Mouse (Mus musculus): Measurements from ENCODE around the gene Sesn3. TPM values are rescaled to one million over a fixed set of nuclear protein-coding genes. Genes with fewer than 3 reads are reported as not detected.
A peak's percentile ranks its signal among the peaks of the same experiment; 100 is the strongest.

Gene Sesn3
- polyA plus RNA-seq, 1 experiment from 2014 or later, result 28.5 TPM

DNA sequence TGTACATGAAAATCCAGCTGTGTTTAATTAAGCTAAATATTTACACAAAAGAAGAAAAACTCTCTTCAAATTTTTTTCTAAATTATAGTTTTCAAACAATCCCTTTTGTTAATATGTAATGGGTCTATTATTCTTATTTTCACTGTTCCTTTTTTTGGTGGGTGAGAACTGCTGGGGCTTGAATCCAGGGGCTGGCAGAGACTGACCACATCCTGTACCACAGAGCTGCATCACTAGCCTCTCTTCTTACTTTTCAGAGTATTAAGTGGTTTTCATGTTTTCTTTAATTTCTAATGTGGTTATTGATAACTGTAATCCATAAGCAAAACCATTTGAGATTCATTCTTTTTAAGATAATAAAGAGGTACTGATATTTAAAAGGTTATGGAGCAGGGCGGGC lies 19.0 kb downstream of the Sesn3 start:
- 98% methylated on average over 1 of the region's 1 CpGs for WGBS
- Histone ChIP-seq H3K4me3 (replicated peaks; ENCODE audit: low read depth, low read length) (no peak overlapping the region), H3K27ac (replicated peaks; ENCODE audit: low read depth, low read length) (no peak overlapping the region), H3K9ac (replicated peaks; ENCODE audit: low read length) (no peak overlapping the region), H3K9me3 (ENCODE audit: control insufficient read depth, low read length) (no peaks in the 10 kb centered on the region), H3K27me3 (ENCODE audit: control insufficient read depth, insufficient read depth, low read length) (no peaks in the 10 kb centered on the region), H3K4me1 (ENCODE audit: control insufficient read depth, insufficient read depth, low read length) (no peaks in the 10 kb centered on the region), H3K4me2 (ENCODE audit: low read length) (no peak overlapping the region), H3K36me3 (ENCODE audit: control insufficient read depth, insufficient read depth, low read length) (no peaks in the 10 kb centered on the region)
- no peak for DNase-seq
- no peak for ATAC-seq (ENCODE audit: low FRiP score, low TSS enrichment)

DNA sequence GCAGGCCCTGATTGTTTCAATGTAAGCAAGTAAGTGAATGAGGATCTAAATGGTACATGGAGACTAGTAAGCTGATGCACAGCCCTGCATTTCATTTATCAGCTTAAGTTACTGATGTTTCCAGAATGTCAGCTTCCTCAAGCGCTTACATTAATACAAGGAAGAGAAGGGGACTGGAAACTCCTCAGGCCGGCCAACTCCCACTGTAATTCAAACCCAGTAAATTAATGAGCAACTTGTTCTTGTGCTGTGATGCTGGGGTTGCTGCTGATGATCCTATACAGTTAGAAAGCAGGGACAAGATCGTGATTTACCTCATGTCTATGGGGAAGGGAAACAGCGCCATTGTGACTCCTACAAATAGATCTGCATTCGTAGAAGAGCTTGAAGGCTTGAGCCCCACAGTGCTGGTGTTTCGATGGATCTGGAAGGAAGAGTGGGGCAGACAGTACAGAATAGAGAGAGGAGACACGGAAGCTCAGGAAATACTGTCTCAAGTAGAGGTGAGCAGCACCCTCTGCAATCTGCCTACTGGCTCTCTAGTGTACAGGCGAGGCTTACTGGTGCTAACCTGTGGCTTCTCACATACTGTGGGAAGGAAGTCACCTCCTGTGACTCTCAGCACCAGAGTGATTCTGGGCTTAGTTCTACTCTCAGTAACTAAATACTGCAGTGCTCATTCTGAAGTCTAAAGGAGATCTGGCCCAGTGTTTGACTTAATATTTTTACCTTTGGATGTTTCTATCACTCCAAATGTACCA lies 21.0 kb downstream of the Sesn3 start:
- Histone ChIP-seq H3K27me3 (ENCODE audit: control insufficient read depth, insufficient read depth, low read length) (no peaks in the 10 kb centered on the region), H3K27ac (replicated peaks; ENCODE audit: low read depth, low read length) (no peak overlapping the region), H3K9ac (replicated peaks; ENCODE audit: low read length) (no peak overlapping the region), H3K9me3 (ENCODE audit: control insufficient read depth, low read length) (no peaks in the 10 kb centered on the region), H3K4me1 (ENCODE audit: control insufficient read depth, insufficient read depth, low read length) (0 out of 2 replicates have a peak, but pooled peaks cover 2% of the 10 kb centered on the region), H3K4me2 (ENCODE audit: low read length) (no peak overlapping the region), H3K4me3 (replicated peaks; ENCODE audit: low read depth, low read length) (no peak overlapping the region), H3K36me3 (ENCODE audit: control insufficient read depth, insufficient read depth, low read length) (no peaks in the 10 kb centered on the region)
- 93% methylated on average over 8 of the region's 8 CpGs for WGBS
- DNase-seq, result no peak
- no peak for ATAC-seq (ENCODE audit: low FRiP score, low TSS enrichment)

GRCm38 (mm10) chr9:14297204-14297603 lies 22.3 kb downstream of the Sesn3 start:
- 89% methylated on average over 5 of the region's 5 CpGs for WGBS

GRCm38 (mm10) chr9:14299819-14300218 lies 25.0 kb downstream of the Sesn3 start:
- no peak for DNase-seq
- no peak for ATAC-seq (ENCODE audit: low FRiP score, low TSS enrichment)
- no peak overlapping the region for H3K9ac ChIP-seq (replicated peaks; ENCODE audit: low read length)
- no peak overlapping the region for H3K4me2 ChIP-seq (ENCODE audit: low read length)
- no peak overlapping the region for H3K4me3 ChIP-seq (replicated peaks; ENCODE audit: low read depth, low read length)
- no peaks in the 10 kb centered on the region for H3K36me3 ChIP-seq (ENCODE audit: control insufficient read depth, insufficient read depth, low read length)
- no peak overlapping the region for H3K27ac ChIP-seq (replicated peaks; ENCODE audit: low read depth, low read length)
- no peaks in the 10 kb centered on the region for H3K9me3 ChIP-seq (ENCODE audit: control insufficient read depth, low read length)
- H3K27me3 ChIP-seq (ENCODE audit: control insufficient read depth, insufficient read depth, low read length), result no peaks in the 10 kb centered on the region
- H3K4me1 ChIP-seq (ENCODE audit: control insufficient read depth, insufficient read depth, low read length), result peaks cover 6% of the 10 kb centered on the region; the same call in 1 of the 2 replicates

More at GRCm38 (mm10) chr9:14297204-14297603, 22.3 kb downstream of the Sesn3 start:
- Histone ChIP-seq H3K9me3 (ENCODE audit: control insufficient read depth, low read length) (no peaks in the 10 kb centered on the region), H3K36me3 (ENCODE audit: control insufficient read depth, insufficient read depth, low read length) (no peaks in the 10 kb centered on the region), H3K27ac (replicated peaks; ENCODE audit: low read depth, low read length) (no peak overlapping the region), H3K27me3 (ENCODE audit: control insufficient read depth, insufficient read depth, low read length) (no peaks in the 10 kb centered on the region), H3K4me2 (ENCODE audit: low read length) (no peak overlapping the region), H3K4me3 (replicated peaks; ENCODE audit: low read depth, low read length) (no peak overlapping the region), H3K9ac (replicated peaks; ENCODE audit: low read length) (no peak overlapping the region), H3K4me1 (ENCODE audit: control insufficient read depth, insufficient read depth, low read length) (0 out of 2 replicates have a peak, but pooled peaks cover 3% of the 10 kb centered on the region)
- ATAC-seq (ENCODE audit: low FRiP score, low TSS enrichment) (no peak), DNase-seq (no peak)

DNA sequence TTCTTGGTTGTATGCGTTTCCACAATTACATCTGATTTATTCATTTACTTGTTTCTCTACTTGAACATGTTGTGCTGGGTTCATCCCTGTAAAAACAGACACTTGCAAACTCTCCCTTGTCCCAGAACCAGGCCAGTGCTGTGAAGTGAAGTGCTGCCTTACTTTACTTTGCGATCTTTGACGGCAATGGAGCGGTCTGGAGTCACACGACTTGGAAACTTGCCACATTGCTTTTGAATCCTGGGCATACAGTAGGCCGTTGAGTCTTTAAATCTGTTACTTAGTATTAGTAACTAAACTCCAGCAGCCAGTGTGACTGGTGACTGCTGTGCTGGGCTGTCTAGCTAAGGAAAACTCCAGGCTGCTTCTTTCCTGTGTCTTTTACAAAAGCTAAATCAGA lies 25.9 kb downstream of the Sesn3 start:
- Histone ChIP-seq H3K36me3 (ENCODE audit: control insufficient read depth, insufficient read depth, low read length) (no peaks in the 10 kb centered on the region), H3K4me2 (ENCODE audit: low read length) (no peak overlapping the region), H3K4me1 (ENCODE audit: control insufficient read depth, insufficient read depth, low read length) (peaks cover 7% of the 10 kb centered on the region; the same call in 1 of the 2 replicates), H3K4me3 (replicated peaks; ENCODE audit: low read depth, low read length) (no peak overlapping the region), H3K9ac (replicated peaks; ENCODE audit: low read length) (no peak overlapping the region), H3K9me3 (ENCODE audit: control insufficient read depth, low read length) (no peaks in the 10 kb centered on the region), H3K27ac (replicated peaks; ENCODE audit: low read depth, low read length) (no peak overlapping the region), H3K27me3 (ENCODE audit: control insufficient read depth, insufficient read depth, low read length) (no peaks in the 10 kb centered on the region)
- no peak for ATAC-seq (ENCODE audit: low FRiP score, low TSS enrichment)
- peak; percentile 13 for DNase-seq
- 75% methylated on average over 6 of the region's 6 CpGs for WGBS

DNA sequence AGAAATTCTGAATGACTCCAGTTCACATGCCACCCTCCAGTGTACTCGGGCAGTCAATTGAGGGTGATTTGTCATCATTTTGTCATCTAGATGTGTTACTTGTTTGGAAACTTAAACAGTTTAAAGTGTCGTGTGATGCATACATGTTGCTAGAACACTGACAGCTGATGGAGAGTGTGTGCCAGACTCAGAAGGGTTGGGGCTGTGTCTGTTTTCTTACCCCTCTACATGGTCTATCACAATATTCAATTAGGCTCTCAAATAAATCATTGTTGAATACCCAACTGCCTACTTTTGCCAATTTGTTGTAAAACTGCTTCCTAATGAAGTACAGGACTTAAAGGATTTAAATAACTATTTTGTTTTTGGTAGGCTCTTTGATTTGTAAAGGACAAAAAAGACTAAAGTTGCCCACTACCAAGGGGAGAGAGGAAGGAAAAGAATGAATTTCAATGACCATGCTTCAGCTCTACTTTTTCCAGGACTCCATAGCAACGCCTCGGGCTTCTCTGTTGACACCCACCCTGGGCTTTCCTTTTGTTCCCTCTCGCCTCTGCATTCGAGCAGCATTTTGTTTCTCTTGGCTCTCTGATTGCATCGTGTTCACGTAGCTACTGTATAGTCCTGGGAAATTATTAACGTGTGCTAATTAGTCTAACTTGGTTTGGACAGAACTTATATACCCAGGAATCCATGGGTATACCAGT lies 29.5 kb downstream of the Sesn3 start:
- H3K4me1 ChIP-seq (ENCODE audit: control insufficient read depth, insufficient read depth, low read length), result peaks cover 7% of the 10 kb centered on the region; the same call in 1 of the 2 replicates
- no peaks in the 10 kb centered on the region for H3K27me3 ChIP-seq (ENCODE audit: control insufficient read depth, insufficient read depth, low read length)
- WGBS, result 27% methylated on average over 9 of the region's 9 CpGs
- H3K4me2 ChIP-seq (ENCODE audit: low read length), result no peak overlapping the region
- peak; percentile 56 for DNase-seq
- H3K4me3 ChIP-seq (replicated peaks; ENCODE audit: low read depth, low read length), result no peak overlapping the region
- peak; percentile 46; the same call in 1 of the 2 replicates for ATAC-seq (ENCODE audit: low FRiP score, low TSS enrichment)
- H3K9me3 ChIP-seq (ENCODE audit: control insufficient read depth, low read length), result no peaks in the 10 kb centered on the region
- H3K36me3 ChIP-seq (ENCODE audit: control insufficient read depth, insufficient read depth, low read length), result peaks cover 13% of the 10 kb centered on the region
- no peak overlapping the region for H3K27ac ChIP-seq (replicated peaks; ENCODE audit: low read depth, low read length)
- no peak overlapping the region for H3K9ac ChIP-seq (replicated peaks; ENCODE audit: low read length)

- no peak overlapping the region for H3K4me3 ChIP-seq (replicated peaks; ENCODE audit: low read depth, low read length)
- DNase-seq (no peak), ATAC-seq (ENCODE audit: low FRiP score, low TSS enrichment) (no peak)
- 96% methylated on average over 3 of the region's 3 CpGs for WGBS
- no peak overlapping the region for H3K27ac ChIP-seq (replicated peaks; ENCODE audit: low read depth, low read length)
- no peak overlapping the region for H3K9ac ChIP-seq (replicated peaks; ENCODE audit: low read length)
- H3K27me3 ChIP-seq (ENCODE audit: control insufficient read depth, insufficient read depth, low read length), result no peaks in the 10 kb centered on the region
- H3K4me1 ChIP-seq (ENCODE audit: control insufficient read depth, insufficient read depth, low read length), result peaks cover 5% of the 10 kb centered on the region; the same call in 1 of the 2 replicates
- no peak overlapping the region for H3K4me2 ChIP-seq (ENCODE audit: low read length)
- peaks cover 20% of the 10 kb centered on the region for H3K36me3 ChIP-seq (ENCODE audit: control insufficient read depth, insufficient read depth, low read length)
- no peaks in the 10 kb centered on the region for H3K9me3 ChIP-seq (ENCODE audit: control insufficient read depth, low read length)
These were observed 32.5 kb downstream of the Sesn3 start for GRCm38 (mm10) chr9:14307341-14307740.

GRCm38 (mm10) chr9:14313968-14314367 lies 39.1 kb downstream of the Sesn3 start:
- H3K27me3 ChIP-seq (ENCODE audit: control insufficient read depth, insufficient read depth, low read length), result no peaks in the 10 kb centered on the region
- no peak overlapping the region for H3K9ac ChIP-seq (replicated peaks; ENCODE audit: low read length)
- H3K4me2 ChIP-seq (ENCODE audit: low read length), result no peak overlapping the region
- no peak overlapping the region for H3K27ac ChIP-seq (replicated peaks; ENCODE audit: low read depth, low read length)
- 81% methylated on average over 3 of the region's 3 CpGs for WGBS
- no peak overlapping the region for H3K4me3 ChIP-seq (replicated peaks; ENCODE audit: low read depth, low read length)
- peaks cover 49% of the 10 kb centered on the region for H3K36me3 ChIP-seq (ENCODE audit: control insufficient read depth, insufficient read depth, low read length)
- ATAC-seq (ENCODE audit: low FRiP score, low TSS enrichment), result no peak
- H3K9me3 ChIP-seq (ENCODE audit: control insufficient read depth, low read length), result no peaks in the 10 kb centered on the region
- H3K4me1 ChIP-seq (ENCODE audit: control insufficient read depth, insufficient read depth, low read length), result no peaks in the 10 kb centered on the region
- no peak for DNase-seq
